Mouse (Mus musculus): ENCODE measurements around the gene Fmo4. TPM values are rescaled to one million over a fixed set of nuclear protein-coding genes. Genes with fewer than 3 reads are reported as not detected.

The Fmo4 gene
- polyA plus RNA-seq, 1 experiment, result not detected

GRCm38 (mm10) chr1:162838976-162839375 lies 25.2 kb upstream of the Fmo4 start:
- no peak overlapping the region for H3K27ac ChIP-seq (ENCODE audit: insufficient read depth, low read length)
- no peak overlapping the region for H3K4me3 ChIP-seq (ENCODE audit: insufficient read depth, low read length)
- H3K4me1 ChIP-seq (ENCODE audit: control insufficient read depth, insufficient read depth, low read length), result no peaks in the 10 kb centered on the region
- TF ChIP-seq POLR2A (IDR thresholded peaks at IDR 0.05; ENCODE audit: low read depth, low read length) (no peak), CTCF (IDR thresholded peaks at IDR 0.05; ENCODE audit: borderline replicate concordance, insufficient read depth, low read length) (no peak)

GRCm38 (mm10) chr1:162834342-162834741 lies 20.6 kb upstream of the Fmo4 start:
- Histone ChIP-seq H3K27ac (ENCODE audit: insufficient read depth, low read length) (no peak overlapping the region), H3K4me1 (ENCODE audit: control insufficient read depth, insufficient read depth, low read length) (peaks cover 2% of the 10 kb centered on the region; the same call in 1 of the 2 replicates), H3K4me3 (ENCODE audit: insufficient read depth, low read length) (no peak overlapping the region)
- TF ChIP-seq CTCF (IDR thresholded peaks at IDR 0.05; ENCODE audit: borderline replicate concordance, insufficient read depth, low read length) (no peak), POLR2A (IDR thresholded peaks at IDR 0.05; ENCODE audit: low read depth, low read length) (no peak)

GRCm38 (mm10) chr1:162832574-162832953 lies 18.8 kb upstream of the Fmo4 start:
- Histone ChIP-seq H3K4me3 (ENCODE audit: insufficient read depth, low read length) (no peak overlapping the region), H3K27ac (ENCODE audit: insufficient read depth, low read length) (no peak overlapping the region), H3K4me1 (ENCODE audit: control insufficient read depth, insufficient read depth, low read length) (peaks cover 2% of the 10 kb centered on the region; the same call in 1 of the 2 replicates)
- TF ChIP-seq CTCF (IDR thresholded peaks at IDR 0.05; ENCODE audit: borderline replicate concordance, insufficient read depth, low read length), result no peak
- TF ChIP-seq POLR2A (IDR thresholded peaks at IDR 0.05; ENCODE audit: low read depth, low read length), result no peak

- TF ChIP-seq CTCF (IDR thresholded peaks at IDR 0.05; ENCODE audit: borderline replicate concordance, insufficient read depth, low read length), result no peak
- no peak for TF ChIP-seq POLR2A (IDR thresholded peaks at IDR 0.05; ENCODE audit: low read depth, low read length)
- Histone ChIP-seq H3K27ac (ENCODE audit: insufficient read depth, low read length) (no peak overlapping the region), H3K4me1 (ENCODE audit: control insufficient read depth, insufficient read depth, low read length) (peaks cover 2% of the 10 kb centered on the region; the same call in 1 of the 2 replicates), H3K4me3 (ENCODE audit: insufficient read depth, low read length) (no peak overlapping the region)
These were observed 18.2 kb upstream of the Fmo4 start for GRCm38 (mm10) chr1:162831838-162832573.

GRCm38 (mm10) chr1:162819280-162819679 lies 5.5 kb upstream of the Fmo4 start:
- H3K4me1 ChIP-seq (ENCODE audit: control insufficient read depth, insufficient read depth, low read length), result no peaks in the 10 kb centered on the region
- H3K4me3 ChIP-seq (ENCODE audit: insufficient read depth, low read length), result no peak overlapping the region
- H3K27ac ChIP-seq (ENCODE audit: insufficient read depth, low read length), result no peak overlapping the region
- TF ChIP-seq CTCF (IDR thresholded peaks at IDR 0.05; ENCODE audit: borderline replicate concordance, insufficient read depth, low read length) (no peak), POLR2A (IDR thresholded peaks at IDR 0.05; ENCODE audit: low read depth, low read length) (no peak)

- Histone ChIP-seq H3K4me3 (ENCODE audit: insufficient read depth, low read length) (no peak overlapping the region), H3K4me1 (ENCODE audit: control insufficient read depth, insufficient read depth, low read length) (no peaks in the 10 kb centered on the region), H3K27ac (ENCODE audit: insufficient read depth, low read length) (no peak overlapping the region)
- TF ChIP-seq CTCF (IDR thresholded peaks at IDR 0.05; ENCODE audit: borderline replicate concordance, insufficient read depth, low read length), result no peak
- no peak for TF ChIP-seq POLR2A (IDR thresholded peaks at IDR 0.05; ENCODE audit: low read depth, low read length)
These were observed 1.8 kb upstream of the Fmo4 start for GRCm38 (mm10) chr1:162815381-162816127.

GRCm38 (mm10) chr1:162814932-162815331 lies 1.2 kb upstream of the Fmo4 start:
- TF ChIP-seq POLR2A (IDR thresholded peaks at IDR 0.05; ENCODE audit: low read depth, low read length) (no peak), CTCF (IDR thresholded peaks at IDR 0.05; ENCODE audit: borderline replicate concordance, insufficient read depth, low read length) (no peak)
- no peak overlapping the region for H3K4me3 ChIP-seq (ENCODE audit: insufficient read depth, low read length)
- H3K27ac ChIP-seq (ENCODE audit: insufficient read depth, low read length), result no peak overlapping the region
- H3K4me1 ChIP-seq (ENCODE audit: control insufficient read depth, insufficient read depth, low read length), result no peaks in the 10 kb centered on the region

GRCm38 (mm10) chr1:162813143-162813835 lies 483 bp downstream of the Fmo4 start:
- Histone ChIP-seq H3K27ac (ENCODE audit: insufficient read depth, low read length) (no peak overlapping the region), H3K4me1 (ENCODE audit: control insufficient read depth, insufficient read depth, low read length) (no peaks in the 10 kb centered on the region), H3K4me3 (ENCODE audit: insufficient read depth, low read length) (no peak overlapping the region)
- no peak for TF ChIP-seq POLR2A (IDR thresholded peaks at IDR 0.05; ENCODE audit: low read depth, low read length)
- no peak for TF ChIP-seq CTCF (IDR thresholded peaks at IDR 0.05; ENCODE audit: borderline replicate concordance, insufficient read depth, low read length)

- no peak overlapping the region for H3K27ac ChIP-seq (ENCODE audit: insufficient read depth, low read length)
- TF ChIP-seq POLR2A (IDR thresholded peaks at IDR 0.05; ENCODE audit: low read depth, low read length), result no peak
- TF ChIP-seq CTCF (IDR thresholded peaks at IDR 0.05; ENCODE audit: borderline replicate concordance, insufficient read depth, low read length), result no peak
- H3K4me3 ChIP-seq (ENCODE audit: insufficient read depth, low read length), result no peak overlapping the region
These were observed 5.2 kb downstream of the Fmo4 start for GRCm38 (mm10) chr1:162808541-162808940.

More at GRCm38 (mm10) chr1:162808541-162808940, 5.2 kb downstream of the Fmo4 start:
- H3K4me1 ChIP-seq (ENCODE audit: control insufficient read depth, insufficient read depth, low read length), result no peaks in the 10 kb centered on the region
